Mouse (Mus musculus): ENCODE measurements at regions not wholly inside any gene's neighbourhood (a gene's known extent, or its start where the extent isn't known, plus 50 kb on each side); places are given as distances from the start of the nearest gene placed in this dataset.
"Not testable (repeated sequence)": the region's sequence is repeated elsewhere in the genome, so short reads cannot be mapped to it uniquely, and the experiment has no call there.

- peak; percentile 39 for DNase-seq (ENCODE audit: low spot score in 2 of 2)
These were observed 128.9 kb downstream of the Dll1 start for GRCm38 (mm10) chr17:15247546-15248416.

- no peak for DNase-seq (ENCODE audit: low spot score in 2 of 2)
These were observed 133.6 kb downstream of the Dll1 start for GRCm38 (mm10) chr17:15242976-15243635.

DNA sequence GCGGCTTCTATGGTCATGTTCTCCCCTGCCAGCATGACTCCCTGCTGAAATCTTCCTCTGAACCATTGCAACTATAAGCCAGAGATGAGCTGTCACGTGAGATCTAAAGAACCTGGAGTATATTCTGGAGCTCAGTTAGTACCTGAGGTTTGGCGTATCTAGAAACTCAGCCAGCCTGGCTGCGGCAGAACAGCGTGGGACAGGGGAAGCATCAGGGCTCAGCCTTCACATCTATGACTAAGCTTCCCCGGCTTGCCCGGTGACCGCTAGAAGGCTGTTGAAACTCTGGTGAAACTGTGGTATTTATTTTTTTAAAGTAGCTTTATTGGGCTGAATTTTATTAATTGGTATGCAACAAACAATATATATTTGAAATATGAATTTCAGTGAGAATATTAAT, 134.3 kb downstream of the Dll1 start:
- DNase-seq (ENCODE audit: low spot score in 2 of 2) = no peak

DNA sequence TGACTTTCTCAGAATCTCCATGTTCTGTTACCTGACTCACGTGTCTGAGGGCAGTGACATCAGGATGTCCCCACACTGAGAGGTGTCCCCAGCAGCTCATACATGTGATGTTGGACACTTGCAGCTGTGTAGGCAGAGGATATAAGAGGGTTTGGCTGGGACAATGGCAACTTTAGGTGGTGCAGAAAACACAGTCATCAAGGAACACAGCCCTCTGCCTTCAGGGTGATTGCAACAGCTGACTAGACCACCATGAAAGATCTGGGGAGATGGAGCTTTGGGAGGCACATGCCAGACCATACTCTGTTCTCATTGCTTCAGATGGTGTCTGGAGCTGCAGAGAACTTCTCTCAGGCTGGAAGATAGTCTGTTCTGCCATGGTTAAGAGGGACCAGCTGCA, 135.2 kb downstream of the Dll1 start:
- no peak for DNase-seq (ENCODE audit: low spot score in 2 of 2)

DNA sequence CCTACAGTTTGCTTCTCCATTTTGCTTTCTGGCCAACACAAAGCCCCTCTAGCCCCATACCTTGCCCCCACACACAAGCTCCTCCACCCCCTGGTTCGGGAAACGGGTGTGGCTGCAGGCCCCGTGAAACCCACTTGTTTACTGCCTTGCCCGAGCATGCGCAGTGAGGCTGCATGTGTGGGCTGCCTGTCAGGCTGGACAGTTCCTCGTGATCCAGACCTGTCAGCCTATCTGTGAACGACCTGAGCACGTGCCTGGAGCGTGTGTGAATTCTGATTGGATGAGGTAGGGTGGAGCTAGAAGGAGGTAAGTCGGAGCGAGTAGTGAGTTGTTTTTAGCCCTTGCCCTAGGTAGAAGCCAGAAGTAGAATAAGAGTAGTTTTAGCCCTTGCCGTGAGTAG, 136.0 kb downstream of the Dll1 start:
- DNase-seq (ENCODE audit: low spot score in 2 of 2) = not testable (repeated sequence)

- DNase-seq (ENCODE audit: low spot score in 2 of 2) = no peak
These were observed 136.7 kb downstream of the Dll1 start for GRCm38 (mm10) chr17:15240011-15240410.

DNA sequence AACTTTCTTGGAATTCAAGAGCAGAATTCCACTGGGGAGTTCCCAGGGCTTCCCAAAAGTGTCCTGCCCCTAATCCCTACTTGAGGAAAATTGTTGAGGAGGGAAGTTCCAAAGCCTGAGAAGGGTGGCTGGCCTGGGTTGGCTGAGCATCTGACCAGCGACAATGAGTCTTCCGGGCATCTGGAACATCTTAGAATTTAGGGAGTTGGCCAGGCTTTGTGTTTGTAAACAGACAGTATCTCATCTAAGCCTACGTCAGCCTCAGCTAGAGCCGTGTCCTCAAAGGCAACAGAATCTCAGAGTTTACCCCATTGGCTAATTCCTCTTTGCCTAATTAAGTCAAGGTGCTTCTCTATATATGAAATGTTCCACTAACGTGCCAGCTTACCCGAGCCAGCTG, 141.6 kb downstream of the Dll1 start:
- DNase-seq (ENCODE audit: low spot score in 2 of 2) = no peak

DNA sequence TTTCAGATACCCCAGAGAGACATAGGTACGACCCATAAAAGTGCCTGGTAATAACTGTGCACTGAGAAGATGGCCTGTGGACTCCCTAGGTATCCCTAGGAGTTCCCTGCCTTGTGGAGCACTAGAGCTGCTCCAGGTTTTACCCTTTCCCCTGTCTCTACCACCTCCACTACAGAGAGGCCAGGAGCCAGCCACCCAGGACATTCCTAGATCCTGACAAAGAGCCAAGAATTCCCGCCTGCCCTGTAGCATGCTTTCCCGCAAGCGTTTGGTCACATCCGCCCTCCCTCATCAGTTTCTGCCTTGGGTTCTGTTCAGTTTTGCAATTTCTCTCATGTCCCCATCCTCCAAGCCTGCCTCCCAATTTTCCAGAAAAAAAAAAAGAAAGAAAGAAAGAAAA, 145.5 kb downstream of the Dll1 start:
- DNase-seq (ENCODE audit: low spot score in 2 of 2) = no peak

GRCm38 (mm10) chr17:15229159-15229558, 147.5 kb downstream of the Dll1 start:
- DNase-seq (ENCODE audit: low spot score in 2 of 2) = no peak

DNA sequence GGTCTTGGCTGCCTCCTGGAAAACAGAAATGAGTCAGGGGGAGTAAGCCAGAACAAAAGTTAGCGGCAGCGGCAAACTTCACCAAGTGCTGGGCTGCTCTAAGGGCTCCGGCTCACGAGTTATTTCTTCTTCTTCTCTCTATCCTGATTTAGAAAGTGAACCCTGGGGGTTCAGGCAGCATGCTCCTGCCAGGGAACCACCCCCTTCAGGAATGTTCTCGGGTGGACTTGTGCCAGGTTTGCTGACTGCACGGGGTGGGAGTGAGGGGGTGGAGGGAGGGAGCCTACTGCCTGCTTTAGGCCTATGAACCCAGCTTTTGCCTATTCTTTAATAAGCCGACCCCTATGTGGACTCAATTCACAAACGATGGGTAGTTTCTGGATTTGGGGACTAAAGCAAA, 148.6 kb downstream of the Dll1 start:
- DNase-seq (ENCODE audit: low spot score in 2 of 2) = no peak

DNA sequence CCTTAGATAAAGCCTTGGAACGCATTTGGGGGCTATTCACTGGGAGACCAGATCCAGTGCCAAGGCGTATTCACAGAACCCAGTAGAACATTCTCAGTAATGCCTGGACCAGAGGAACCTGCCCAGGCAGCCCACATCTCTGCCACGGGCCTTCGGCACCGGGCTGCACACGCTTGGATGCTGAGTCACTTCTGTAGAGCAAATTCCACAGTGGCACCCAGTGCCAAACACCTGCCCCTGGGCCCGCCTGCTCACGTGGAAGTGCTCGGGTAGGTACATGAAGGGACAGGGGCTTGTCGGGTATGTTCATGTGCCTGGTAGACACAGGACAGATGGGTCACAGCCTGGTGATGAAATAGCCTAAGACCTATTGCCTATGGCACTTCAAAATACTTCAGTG, 152.8 kb downstream of the Dll1 start:
- no peak for DNase-seq (ENCODE audit: low spot score in 2 of 2)

DNA sequence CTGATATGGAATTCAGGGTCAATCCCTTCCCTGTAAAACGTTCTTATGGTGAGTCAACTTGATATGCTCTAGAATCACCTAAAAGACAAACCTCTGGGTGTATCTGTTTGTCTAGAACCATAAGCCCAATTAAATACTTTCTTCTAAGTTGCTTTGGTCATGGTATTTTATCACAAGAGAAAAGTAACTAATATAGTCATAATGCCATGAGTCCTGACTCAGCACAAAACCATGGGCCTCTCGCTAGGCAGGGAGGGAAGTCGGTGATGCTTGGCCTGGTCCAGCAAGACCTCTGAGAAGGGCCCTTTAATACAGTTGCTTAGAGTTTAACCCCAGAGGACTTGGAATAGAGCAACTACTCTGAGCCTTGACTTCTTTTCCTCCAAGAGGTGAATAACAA, 153.7 kb downstream of the Dll1 start:
- no peak for DNase-seq (ENCODE audit: low spot score in 2 of 2)

- DNase-seq (ENCODE audit: low spot score in 2 of 2) = no peak
These were observed 162.5 kb downstream of the Dll1 start for GRCm38 (mm10) chr17:15214157-15214685.

- no peak for DNase-seq (ENCODE audit: low spot score in 2 of 2)
These were observed 167.5 kb upstream of the Gm3448 start for GRCm38 (mm10) chr17:15208808-15209173.

DNA sequence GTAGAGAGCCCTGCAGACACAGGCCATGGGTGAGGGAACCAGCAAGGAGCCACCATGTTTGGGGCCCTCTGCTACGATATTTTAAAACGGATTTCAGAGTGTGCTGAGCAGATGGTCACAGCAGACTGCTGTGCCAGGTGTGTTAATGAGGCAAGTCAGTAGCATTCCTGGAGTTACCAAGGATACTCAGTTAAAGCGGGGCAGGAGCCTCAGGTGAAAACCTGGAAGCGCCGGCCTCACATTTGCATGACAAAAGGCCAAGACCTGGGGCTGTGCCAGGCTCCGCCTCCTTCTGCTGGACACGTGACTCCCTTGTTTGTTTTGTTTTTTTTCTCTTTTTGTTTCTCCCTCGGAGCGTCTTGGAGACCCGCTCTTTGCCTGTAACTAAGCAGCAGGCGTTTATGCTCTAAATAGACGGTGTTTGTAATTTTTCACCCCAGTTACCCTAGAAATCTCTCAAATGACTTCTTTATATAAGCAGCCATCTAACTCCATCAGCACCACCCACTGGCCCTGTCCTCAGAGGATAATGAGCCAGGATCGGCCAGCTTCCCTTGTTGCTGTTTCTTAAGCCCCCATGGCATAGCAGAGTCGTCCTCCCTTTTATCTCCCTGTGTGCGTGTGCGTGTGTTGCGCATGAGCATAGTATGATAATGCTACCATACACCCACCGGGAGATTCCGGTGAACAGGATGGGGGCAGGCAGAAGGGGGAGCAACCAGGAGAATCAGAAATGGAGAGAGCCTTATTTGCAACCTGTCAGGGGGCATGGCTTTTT, 166.9 kb upstream of the Gm3448 start:
- DNase-seq (ENCODE audit: low spot score in 2 of 2) = peak; percentile 79 to 82

GRCm38 (mm10) chr17:15207182-15208029, 166.1 kb upstream of the Gm3448 start:
- DNase-seq (ENCODE audit: low spot score in 2 of 2) = peak; percentile 50 to 61

GRCm38 (mm10) chr17:15205799-15206198, 164.5 kb upstream of the Gm3448 start:
- DNase-seq (ENCODE audit: low spot score in 2 of 2) = no peak

GRCm38 (mm10) chr17:15204524-15204923, 163.2 kb upstream of the Gm3448 start:
- DNase-seq (ENCODE audit: low spot score in 2 of 2) = no peak

DNA sequence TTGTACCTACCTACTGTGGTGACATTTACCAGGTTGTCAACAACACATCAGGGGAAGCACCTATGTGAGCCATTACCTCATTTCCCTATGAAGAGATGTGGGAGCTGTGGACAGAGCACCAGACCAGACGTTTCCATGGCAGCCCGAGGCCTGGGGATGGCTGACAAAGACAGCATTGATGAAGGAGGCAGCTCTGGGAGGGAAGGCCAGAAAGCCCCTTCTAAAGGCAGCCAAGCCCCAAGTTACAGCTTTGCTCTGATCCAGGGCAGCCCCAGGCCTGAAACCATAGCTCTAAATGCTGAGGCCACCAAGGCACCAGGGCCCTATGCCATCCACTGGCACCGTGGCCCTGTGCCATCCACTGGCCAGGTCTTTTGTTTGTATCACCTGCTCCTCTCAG, 157.9 kb upstream of the Gm3448 start:
- DNase-seq (ENCODE audit: low spot score in 2 of 2) = peak in 1 of 2 experiments; percentile 44

DNA sequence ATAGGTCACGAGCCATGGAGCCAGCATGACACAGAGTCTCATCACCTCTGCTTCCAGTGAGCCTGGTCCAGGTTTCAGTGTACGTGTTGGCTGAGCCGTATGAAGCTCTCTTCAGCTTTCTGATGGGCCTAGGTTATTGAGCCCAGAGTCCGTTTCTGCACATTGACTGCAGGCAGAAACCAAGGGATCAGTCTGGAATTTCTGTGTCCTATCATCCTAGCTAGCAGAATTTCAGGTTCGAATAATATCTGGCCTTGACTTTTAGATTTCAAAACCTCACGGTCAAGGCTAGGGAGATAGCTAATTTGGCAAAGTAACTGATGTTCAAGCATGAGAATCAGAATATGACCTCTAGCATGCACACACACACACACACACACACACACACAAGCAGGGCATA, 156.0 kb upstream of the Gm3448 start:
- no peak for DNase-seq (ENCODE audit: low spot score in 2 of 2)

GRCm38 (mm10) chr17:15195819-15196218, 154.5 kb upstream of the Gm3448 start:
- no peak for DNase-seq (ENCODE audit: low spot score in 2 of 2)
